Mouse (Mus musculus) left cerebral cortex, postnatal 25 days (tissue): ENCODE data around the gene Kif5c. TPM values are rescaled to one million over a fixed set of nuclear protein-coding genes. Genes with fewer than 3 reads are reported as not detected.

Experiments used
- DNase-seq, 2 experiments: peaks; one replicate each; pipeline ENCODE4 v3.0.0; 2022; ENCODE audit warnings: low spot score in 2 of 2, mixed read lengths in 1 of 2
- intact Hi-C: fragments of 180-260 bp; cut with DNase I; formaldehyde crosslinking; loops from one replicate; pipeline ENCODE4 v1.15.1; 2025
- total RNA-seq, 2 experiments: library from RNA; stranded (reverse); gene quantifications; 2 replicates each; pipeline ENCODE4 v1.2.3; 2021

The Kif5c gene
- total RNA-seq, 2 experiments from 2014 or later: 577 to 597 TPM

DNA sequence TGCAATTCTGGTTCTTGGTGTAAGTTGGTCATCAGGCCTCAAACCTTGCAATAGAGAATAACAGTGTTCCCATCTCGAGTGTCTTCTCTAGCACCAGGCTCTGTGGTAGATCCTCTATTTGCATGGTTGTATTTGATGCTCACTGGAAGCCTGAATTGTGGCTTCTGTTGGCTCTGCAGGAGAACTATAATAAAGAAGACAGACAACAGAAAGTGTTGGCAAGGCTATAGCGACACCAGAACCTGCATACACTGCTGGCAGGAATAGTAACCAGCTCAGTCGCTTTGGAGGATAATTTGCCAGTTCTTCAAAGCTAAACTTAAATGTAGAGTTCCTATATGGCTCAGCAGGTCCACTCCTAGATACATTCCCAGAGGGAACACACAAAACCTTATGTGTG is 38.6 kb downstream of the Kif5c start:
- DNase-seq: peak in 1 of 2 experiments; percentile 43

DNA sequence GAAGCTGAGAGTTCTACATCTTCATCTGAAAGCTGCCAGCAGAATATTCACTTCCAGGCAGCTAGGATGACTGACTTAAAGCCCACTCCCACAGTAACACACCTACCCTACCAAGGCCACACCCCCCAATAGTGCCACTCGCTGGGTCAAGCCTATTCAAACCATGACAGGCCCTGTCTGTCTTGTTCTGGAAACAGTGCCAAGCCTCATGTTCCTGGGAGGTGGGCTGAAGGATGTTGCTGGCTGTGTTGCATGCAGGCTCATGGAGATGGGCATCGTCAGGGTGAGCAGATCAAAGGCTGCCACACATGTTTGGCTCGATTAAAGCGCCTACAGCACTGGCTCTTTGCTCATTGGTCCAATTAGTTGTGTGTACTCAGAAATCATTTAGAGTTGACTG is 39.9 kb downstream of the Kif5c start:
- no peak for DNase-seq
- intact Hi-C loops: no loop called here

More for the DNA sequence above, 38.6 kb downstream of the Kif5c start:
- intact Hi-C loops: no loop called here

DNA sequence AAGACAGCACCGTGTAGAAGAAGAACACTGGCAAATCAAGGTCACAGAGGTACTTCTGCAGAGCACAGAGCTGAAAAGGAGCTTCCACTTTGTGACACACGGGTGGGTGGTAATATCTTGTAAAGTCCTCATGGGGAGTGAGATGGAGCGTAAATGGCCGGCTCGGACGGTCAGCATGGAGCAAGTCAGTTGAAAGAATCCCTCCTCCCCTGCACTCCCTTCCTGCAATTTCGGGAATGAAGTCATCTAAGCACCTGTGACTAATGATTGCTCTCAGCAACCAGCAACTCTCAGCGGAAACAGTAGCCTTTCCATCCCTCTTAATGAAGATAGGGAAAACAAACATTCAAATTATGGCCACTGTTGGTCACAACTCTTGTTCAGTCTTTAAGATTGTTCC is 40.9 kb downstream of the Kif5c start:
- intact Hi-C loops: no loop called here
- no peak for DNase-seq

DNA sequence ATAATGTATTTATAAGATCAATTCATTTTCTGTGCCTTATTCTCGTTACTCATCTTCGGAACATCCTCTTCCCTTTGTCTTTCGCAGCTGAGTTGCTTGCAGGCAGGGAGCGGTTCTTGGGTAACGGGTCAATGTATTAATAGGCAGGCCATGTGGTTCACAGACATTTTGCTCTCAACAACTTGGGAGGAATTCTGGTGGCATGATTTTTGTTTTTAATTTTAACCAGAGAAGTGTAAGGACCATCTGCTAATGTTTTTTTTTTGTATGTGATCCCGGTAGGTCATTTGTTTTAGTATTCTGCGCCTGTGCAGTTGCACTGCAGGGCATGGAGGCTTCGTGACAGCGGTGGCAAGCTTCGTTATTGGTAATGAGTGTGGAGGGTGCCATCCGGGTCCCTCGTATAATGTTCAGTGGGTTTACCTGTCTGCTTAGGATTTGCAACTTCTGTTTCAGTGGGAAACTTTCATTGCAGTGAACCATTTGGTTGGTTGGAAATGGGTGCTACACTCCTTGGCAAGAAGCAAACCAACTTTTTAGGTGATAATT is 41.4 kb downstream of the Kif5c start:
- DNase-seq: no peak
- intact Hi-C loops: no loop called here

DNA sequence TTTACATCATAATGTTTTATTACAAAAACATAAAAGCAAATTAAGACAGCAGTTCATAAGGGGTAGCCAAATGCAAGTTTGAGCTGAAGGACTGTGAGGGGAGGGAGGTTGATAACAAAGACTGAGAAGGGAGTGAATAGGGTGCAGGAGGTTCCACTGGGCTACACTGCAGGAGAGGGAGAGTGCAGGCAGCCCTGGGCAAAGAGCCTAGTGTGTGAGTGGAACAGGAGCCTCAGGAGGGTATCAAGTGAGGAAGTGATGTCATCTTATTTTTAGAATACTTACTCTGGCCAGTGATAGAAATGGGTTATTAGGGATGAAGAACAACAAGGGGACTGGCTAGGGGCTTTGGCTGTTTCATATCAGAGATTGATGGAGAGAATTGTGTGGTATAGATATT is 42.2 kb downstream of the Kif5c start:
- DNase-seq: no peak
- intact Hi-C loops: no loop called here

DNA sequence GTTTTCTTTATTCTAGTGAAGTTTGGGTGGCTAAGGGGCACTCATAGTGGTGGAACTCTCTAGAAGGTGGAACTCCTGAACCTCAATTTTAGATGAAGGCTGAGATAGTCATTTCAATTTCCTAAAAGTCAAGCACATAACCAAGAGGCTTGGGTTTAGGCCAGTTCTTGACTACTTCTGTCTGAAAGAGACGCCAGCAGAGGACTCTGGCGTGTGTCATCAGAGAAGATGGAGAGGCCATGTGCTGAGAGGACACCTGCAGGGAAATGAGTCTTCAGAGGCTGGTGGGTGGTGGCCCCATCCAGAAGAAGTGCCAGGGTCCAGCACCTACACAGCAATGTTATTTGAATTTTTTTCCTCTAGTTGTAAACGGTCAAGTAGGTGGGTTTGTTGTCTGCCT is 42.8 kb downstream of the Kif5c start:
- no peak for DNase-seq
- intact Hi-C loops: no loop called here

DNA sequence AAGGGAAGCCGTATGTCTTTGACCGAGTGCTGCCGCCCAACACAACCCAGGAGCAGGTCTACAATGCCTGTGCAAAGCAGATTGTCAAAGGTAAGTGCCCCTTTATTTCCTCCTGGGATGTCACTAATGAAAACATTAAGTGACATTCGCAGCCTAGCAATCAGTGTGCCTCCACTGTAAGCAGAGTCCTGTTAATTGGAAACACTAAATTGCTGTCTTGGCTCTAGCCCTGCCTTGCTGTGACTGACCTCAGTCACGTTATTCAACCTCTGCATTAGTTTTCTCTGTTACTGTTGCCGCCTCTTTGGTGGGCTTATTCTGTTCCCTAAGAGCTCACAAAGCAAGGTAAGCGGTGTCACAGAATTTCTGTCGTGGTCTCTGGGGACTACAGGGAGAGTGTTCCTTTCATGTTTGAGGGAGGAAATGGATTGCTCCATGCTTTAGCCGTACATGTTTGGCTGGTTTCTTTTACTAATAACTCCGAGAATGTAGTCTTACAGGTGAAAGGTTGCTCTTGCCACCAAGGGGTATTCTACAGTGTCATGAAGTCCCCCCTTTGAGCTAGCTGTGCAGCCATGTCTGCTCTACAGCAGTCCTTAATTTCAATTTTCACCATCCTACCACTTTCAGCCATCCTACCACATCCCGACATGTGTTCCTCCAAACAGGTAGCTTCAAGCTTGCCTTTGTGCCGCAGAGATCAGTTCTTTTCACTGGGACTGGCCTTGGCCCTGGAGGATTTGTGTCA is 52.8 kb downstream of the Kif5c start:
- intact Hi-C loops: no loop called here
- DNase-seq: no peak

DNA sequence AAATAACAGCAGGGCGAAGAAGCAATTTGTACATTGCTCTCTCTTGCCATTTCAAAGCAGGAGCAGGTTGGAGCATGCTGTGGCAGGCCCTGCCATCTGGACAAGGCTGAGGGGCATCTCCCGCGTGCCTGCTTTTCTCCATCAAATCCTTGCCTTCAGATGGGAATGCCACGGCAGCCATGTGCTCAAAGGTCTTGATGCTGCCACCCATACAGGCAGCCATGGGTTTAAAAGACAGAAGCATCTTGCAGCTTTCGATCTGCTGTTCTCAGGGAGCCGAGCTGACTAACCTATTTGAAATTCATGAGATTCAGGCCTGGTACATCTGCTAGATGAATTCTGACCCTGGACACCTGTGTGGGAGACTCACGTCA is 53.4 kb downstream of the Kif5c start:
- intact Hi-C loops: no loop called here
- peak in 1 of 2 experiments; percentile 52 for DNase-seq

DNA sequence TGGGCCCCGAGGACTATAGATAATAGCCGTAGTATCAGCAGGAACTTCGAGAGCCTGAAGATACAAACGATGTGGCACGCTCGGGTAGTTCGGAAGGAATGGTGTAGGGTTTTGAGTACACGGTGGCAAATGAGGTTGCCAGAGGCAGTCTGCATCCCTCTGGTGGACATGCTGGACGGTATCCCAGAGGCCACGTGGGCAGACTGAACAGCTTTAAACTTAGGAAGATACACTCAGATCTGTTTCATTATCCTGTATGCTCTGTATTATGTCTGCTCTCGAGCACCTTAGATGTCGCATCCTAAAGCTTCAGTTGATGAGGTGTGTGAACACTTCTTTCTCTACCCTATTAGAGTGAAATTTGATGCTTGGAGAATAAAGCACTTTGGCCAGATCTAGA is 56.9 kb downstream of the Kif5c start:
- intact Hi-C loops: no loop called here

DNA sequence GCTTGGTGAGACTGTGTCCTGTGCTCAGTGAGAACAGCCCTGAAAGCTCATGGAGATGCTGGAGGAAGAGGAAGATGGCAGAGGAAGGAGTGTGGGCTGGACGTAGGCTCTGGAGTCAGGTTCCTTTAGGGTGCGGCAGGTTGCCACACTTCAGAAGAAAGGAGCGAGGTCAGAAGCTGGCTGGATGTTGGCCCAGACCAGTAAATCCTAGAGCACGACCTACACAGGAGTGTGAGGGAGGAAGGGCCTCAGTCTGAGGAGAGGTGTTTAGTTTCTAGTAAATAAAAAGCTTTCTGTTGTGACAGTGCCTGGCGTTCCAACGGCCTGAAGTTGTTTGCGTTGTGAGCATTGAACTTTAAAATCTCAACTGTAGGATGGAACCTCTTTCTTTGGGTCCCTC is 59.3 kb downstream of the Kif5c start:
- DNase-seq: no peak
- intact Hi-C loops: no loop called here

More for the DNA sequence above, 56.9 kb downstream of the Kif5c start:
- DNase-seq: no peak

DNA sequence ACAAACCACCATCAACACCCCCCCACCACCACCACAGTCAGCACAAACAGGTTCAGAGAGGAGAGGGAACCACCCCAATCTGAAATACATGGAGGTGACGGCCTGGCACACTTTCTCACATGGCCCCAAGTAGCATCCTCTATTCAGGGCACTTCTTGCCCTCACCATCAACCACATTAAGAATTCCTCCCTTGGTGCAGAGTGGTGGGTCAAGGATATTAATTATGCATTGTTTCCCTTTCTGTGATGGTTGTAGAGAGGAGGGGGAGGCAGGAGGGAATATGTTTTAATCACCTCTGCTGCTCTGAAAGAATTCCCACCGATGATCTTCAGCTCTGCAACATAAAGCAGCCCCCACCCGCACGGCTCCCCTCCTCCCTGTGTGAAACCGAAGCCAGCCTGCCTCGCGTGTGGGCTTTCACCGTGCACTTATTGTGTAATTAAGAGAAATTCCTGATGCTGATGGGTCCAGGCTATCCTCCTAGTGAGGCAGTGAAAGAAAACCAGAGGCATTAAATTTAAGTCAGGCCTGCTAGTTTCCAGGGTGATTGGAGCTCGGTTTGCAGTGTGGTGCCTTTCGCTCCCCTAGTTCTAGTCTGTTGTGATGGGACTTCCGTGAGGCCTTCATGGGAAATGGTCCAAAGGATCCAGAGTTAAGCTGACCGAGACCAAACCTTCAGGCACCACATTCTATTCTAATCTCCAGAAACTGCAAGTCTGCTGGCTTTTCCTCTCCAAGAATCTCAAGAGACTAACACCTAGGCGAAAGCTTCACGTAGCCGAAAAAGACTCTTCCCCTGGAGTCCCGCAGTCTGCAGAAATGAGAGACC is 60.3 kb downstream of the Kif5c start:
- no peak for DNase-seq
- intact Hi-C loops: no loop called here

DNA sequence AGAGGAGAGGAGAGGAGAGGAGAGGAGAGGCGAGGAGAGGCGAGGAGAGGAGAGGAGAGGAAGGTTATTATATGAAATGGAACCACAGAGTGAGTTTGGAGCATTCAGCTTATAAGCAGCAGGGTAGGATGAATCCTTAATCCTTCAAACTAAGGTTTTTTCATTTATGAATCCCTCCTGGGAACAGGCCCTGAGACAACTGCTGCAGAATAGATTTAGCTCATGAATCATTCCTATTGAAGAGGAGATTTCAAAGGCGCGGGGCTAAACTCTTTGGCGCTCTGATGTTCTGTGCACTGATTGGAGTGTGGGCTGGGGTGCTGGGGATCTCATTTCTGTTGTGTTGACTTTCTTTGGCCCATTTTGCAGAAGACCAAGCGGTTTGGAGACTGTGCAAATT is 63.7 kb downstream of the Kif5c start:
- intact Hi-C loops: no loop called here
- peak in 1 of 2 experiments; percentile 76 for DNase-seq

DNA sequence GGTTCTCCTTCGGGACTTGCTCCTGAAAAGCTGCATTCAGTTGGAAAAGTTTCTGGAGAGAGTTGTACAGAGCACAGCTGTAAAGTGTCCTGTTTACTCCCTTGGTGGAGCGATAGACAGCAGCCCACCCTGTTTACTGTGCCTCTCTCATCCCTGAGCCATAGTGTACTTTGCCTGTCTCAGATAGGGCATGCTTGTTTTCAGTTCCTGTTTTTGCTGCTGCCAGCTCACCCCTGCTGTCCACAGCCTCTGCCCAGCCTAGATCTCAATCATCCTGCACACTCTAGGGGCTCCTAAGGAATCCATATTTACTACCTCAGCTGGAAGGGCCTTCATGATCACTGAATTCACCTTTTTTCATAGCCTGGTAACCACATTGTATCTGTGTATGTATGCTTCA is 65.7 kb downstream of the Kif5c start:
- intact Hi-C loops: no loop called here
- DNase-seq: no peak

DNA sequence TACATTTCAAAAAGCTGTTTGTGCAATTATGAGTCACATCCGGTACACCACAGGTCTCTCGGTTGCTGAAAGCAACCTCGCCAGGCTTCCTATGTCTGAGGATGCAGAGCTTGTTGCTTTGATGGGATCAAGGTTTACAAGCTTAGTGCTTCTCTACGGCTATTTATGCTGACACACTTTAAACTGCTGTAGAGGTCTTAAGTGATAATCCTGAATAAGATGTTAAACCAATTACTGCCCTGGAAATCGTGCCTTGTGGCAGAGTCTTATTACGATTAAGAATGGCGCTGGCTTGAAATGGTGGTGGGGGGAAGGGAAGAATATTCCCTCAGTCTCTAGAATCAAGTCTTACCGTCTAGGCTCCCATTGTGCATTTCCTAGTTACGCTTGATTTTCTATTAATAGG is 71.3 kb downstream of the Kif5c start:
- no peak for DNase-seq

DNA sequence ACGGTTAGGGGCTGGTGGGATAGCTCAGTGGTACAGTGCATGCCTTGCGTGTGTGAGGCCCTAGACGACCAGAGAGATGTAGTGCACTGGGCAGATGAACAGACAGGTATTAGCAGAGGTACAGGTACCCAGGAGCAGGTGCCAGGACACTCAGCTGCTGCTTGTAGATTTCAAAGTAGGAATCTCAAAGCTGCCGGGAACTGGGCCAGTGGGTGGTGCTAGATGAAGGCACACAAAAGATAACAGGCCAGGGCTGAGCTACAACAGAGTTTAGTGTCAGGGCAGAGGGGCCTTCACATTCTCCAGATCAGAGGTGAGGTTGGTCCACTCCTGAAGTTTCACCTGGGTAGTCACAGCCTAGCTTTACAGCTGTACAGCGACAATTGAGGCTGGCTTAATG is 72.3 kb downstream of the Kif5c start:
- no peak for DNase-seq
- intact Hi-C loops: no loop called here

More for the DNA sequence above, 71.3 kb downstream of the Kif5c start:
- intact Hi-C loops: no loop called here

DNA sequence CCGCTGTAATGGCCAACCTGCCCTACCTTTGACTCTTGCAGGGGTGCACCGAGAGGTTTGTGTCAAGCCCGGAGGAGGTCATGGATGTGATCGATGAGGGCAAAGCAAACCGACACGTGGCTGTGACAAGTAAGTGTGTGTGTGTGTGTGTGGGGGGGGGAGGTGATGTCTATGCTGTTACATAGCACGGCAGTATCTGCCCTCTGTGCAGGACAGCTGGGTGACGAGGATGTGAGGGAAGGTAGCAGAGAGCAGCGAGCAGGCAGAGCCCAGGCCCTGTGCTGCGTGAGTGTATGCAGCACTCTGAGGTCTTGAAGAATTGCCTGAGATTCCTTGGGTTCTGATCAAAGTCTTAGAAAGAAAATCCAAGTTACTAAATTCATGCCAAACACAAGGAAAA is 75.6 kb downstream of the Kif5c start:
- intact Hi-C loops: no loop called here
- no peak for DNase-seq

DNA sequence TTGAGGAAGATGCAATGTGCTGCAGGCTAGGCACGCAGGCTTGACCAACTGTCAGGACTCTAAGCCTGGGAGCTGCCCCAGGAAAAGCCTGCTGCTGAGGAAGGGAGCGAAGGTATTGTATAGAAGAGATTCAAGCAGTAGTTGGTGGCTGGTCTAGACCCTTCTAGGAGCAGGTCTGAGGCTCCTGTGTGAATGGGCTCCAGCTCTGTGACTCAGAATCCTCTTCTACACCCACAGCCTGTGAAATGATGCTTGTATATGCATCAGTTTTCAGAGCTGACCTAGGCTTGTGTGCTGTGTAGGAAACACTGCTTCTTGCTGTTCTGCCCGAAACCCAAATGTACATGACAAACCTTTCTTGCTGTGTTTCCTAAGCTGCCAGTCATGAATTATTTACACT is 76.4 kb downstream of the Kif5c start:
- intact Hi-C loops: no loop called here
- peak in 1 of 2 experiments; percentile 67 for DNase-seq

DNA sequence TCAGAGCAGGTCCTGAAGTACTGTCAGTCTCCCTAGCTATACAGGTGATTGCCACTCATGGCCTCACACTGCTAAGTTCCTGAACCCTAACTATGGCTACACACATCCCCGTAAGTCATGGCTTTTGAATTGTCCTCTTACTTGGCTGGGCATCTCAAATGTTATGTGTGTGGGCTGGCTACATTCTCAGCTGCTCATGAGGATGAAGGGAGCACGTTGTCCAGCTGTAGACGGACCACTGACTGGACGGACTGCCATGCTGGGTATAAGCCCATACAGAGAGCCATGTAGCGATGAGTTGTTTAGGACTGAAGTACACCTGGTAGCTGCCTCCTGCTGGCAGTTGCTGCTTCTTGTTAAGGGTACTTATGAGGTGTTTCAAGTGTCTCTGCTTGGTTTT is 79.8 kb downstream of the Kif5c start:
- DNase-seq: no peak
- intact Hi-C loops: no loop called here

DNA sequence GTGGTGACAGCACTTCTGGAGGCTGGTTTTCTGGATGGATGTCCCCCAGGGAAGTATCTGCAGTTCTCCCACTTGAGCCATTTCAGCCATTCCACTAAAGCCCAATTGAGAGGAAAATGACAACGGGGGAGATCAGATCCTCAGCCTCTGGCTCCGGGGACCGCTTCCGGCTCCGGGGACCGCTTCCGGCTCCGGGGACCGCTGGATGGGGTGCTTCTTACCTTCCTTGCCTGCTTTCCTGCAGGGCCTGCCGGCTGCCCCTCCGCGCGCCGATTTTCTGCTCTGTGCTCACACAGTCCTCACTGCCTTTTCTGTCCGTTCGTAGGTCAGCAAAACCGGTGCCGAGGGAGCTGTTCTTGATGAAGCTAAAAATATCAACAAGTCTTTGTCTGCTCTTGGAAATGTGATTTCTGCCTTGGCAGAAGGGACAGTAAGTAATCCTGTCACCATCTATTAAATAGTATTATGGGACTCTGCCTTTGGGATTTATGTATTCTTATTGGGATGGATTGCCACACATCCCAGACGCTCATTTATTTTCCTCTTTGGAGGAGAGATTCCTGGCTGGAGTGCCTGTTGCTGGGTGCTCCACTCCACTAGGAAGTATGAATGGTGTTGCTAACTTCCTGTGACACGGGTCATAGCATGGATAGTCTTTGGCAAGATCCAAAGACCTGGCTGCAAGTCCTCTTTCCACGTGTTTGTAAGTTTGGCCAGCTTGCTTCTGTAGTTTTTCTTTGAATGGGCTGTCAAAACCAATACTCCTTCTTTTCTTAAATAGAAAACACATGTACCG is 81.3 kb downstream of the Kif5c start:
- intact Hi-C loops: no loop called here

DNA sequence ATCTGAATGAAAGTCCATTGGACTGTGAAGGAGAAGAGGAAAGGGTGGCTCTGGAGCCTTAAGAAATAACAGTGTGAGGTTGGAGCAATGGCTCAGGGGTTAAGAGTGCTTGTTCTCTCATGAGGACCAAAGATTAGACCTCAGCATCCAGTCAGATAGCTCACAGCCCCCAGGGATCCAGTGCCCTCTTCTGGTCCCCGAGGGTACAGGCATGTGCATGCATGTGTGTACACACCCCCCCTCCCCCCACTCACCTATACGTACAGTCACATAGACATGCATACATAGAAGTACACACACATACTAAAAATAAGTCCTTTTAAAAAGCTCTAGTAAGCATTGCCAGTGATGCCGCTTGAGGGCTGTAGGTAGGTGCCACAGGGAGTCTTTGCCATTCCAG is 91.1 kb downstream of the Kif5c start:
- intact Hi-C loops: loop anchor here (5.0 kb wide), 3 partner anchors 88 to 258 kb away; partner anchors contain the start of gene Epc2
- DNase-seq: no peak

More for the DNA sequence above, 81.3 kb downstream of the Kif5c start:
- no peak for DNase-seq
